Mouse (Mus musculus): ENCODE results near the gene Tarbp2. TPM values are rescaled to one million over a fixed set of nuclear protein-coding genes. Genes with fewer than 3 reads are reported as not detected.
A peak's percentile ranks its signal among the peaks of the same experiment; 100 is the strongest.

Gene Tarbp2
- polyA plus RNA-seq, 1 experiment from 2014 or later, result 82.6 TPM

DNA sequence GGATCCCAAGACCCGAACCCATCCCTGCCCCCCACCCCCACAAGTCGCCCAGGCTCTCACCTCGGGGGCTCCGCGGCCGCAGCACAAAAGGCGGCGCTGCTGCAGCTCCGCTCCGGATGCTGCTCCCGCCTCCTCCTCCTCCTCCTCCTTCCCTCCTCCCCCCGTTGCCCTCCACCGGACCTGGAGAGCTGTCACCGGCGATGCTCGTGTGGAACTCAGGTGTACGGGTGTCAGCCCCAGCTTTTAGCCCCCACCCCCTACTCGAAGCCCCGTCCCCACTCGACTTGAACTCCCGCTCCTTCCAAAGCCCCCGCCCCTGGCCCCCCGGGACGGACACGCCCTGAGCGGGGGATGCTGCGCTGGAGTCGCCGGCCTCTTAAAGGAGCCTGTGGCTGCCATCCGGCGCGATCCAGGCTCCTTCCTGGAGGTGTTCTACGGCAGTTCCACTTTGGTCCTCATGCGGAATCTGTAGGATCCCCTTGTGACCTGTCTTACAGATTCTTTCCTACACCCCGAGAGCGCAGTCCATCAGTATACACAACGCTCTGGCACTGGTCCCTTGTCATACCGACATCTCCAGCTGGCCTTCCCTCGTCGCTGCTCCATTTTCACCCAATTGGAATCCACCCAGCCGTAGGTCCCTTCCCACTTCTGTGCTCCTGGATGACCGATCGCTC is 1.1 kb upstream of the Tarbp2 start, which contains the start of gene Map3k12:
Gene Map3k12 (minus strand): TSS at position 337 of the 677 bp plus-strand sequence.
- peaks cover 12% of the 10 kb centered on the region for H3K36me3 ChIP-seq
- H3K4me1 ChIP-seq (replicated peaks), result peaks cover 66% of the 10 kb centered on the region
- H3K27ac ChIP-seq (replicated peaks), result peak within 1 kb of the TSS; percentile 99
- no peaks in the 10 kb centered on the region for H3K9me3 ChIP-seq
- H3K9ac ChIP-seq, result peak within 1 kb of the TSS; percentile 94
- H3K4me3 ChIP-seq, result peak within 1 kb of the TSS; percentile 71
- no peaks in the 10 kb centered on the region for H3K27me3 ChIP-seq
- 1% methylated on average over 41 of the region's 43 CpGs for WGBS
- ATAC-seq (ENCODE audit: low read depth), result peak; percentile 20
- H3K4me2 ChIP-seq, result peak within 1 kb of the TSS; percentile 69

DNA sequence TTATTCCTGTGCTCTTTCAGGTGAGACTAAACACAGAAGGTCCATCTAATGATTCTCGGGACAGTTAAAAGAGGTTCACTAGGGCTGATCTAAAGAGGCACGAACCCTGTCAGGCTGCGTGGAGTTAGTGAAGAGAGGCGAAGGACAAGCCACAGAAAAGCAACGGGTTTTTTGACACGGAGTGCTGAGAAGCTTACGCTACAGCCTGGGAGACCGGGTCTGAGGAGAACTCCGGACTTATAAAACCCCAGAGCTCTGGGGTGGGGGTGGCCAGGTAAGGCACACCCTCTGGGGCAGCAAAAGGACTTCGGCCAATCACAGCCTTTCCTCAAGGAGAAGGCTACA is 389 bp upstream of the Tarbp2 start:
- Histone ChIP-seq H3K9ac (peak overlapping the region; percentile 94), H3K36me3 (peaks cover 19% of the 10 kb centered on the region), H3K27ac (replicated peaks) (peak overlapping the region; percentile 99), H3K4me2 (peak overlapping the region; percentile 69), H3K4me1 (replicated peaks) (peaks cover 58% of the 10 kb centered on the region), H3K27me3 (no peaks in the 10 kb centered on the region), H3K4me3 (peak overlapping the region; percentile 71), H3K9me3 (no peaks in the 10 kb centered on the region)
- ATAC-seq (ENCODE audit: low read depth), result no peak
- under 1% methylated on average over 10 of the region's 10 CpGs for WGBS

DNA sequence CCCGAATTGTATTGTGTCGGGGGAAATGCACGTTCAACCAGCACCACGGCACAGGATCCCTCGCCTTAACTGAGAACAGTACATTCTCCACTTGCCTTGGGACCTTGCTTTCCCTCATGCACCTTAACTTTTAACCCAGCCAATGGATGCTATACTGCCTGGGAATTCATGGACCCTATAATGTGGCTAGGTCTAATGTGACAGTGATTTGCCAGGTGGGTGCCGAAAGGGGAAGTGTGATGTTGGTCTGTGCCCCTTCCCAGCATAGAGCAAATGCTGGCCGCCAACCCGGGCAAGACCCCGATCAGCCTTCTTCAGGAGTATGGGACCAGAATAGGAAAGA is 838 bp downstream of the Tarbp2 start:
- Histone ChIP-seq H3K9me3 (no peaks in the 10 kb centered on the region), H3K27ac (replicated peaks) (peak overlapping the region; percentile 99), H3K4me3 (peak overlapping the region; percentile 71), H3K27me3 (no peaks in the 10 kb centered on the region), H3K4me2 (peak overlapping the region; percentile 69), H3K36me3 (peaks cover 28% of the 10 kb centered on the region), H3K9ac (peak overlapping the region; percentile 87), H3K4me1 (replicated peaks) (peaks cover 49% of the 10 kb centered on the region)
- no peak; the same call in 1 of the 2 replicates for ATAC-seq (ENCODE audit: low read depth)
- 13% methylated on average over 9 of the region's 9 CpGs for WGBS

DNA sequence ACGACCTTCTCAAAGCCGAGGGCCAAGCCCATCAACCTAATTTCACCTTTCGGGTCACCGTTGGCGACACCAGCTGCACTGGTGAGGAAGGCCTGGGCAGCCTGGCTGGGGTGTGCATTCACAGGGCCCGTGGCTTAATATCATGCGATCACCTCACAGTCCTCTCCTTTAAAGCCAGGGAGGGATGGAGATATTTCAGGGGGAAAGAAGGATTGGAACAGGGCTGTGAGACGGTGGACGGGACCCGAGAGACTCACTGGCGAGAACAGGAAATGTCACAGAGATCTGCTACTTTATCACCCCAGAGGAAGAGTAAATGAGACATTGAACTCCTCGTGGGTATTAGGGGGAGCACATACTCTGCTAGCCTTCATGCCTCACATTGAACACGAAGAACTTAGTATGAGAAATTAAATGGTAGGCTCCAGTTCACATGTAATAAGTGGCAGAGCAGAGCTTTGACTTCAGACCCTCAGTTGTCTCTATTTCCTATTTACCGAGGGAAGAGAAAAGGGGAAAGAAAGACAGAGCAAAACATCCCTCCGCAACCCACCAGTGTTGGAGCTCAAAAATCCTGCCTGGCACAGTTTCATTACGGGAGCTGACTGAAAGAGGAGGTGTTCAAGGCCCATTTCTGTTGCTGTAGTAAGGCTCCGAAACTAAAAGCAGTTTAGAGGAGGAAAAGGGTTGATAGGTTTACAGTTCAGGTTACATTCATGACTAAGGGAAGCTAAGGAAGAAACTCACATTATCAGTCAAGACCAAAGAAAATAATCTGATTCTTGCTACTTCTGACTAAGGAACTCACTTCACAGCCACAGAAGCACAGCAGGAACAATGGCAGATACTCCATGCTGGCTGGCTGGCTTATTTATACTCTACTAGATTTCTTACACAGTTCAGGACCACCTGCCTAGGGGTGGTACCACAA is 1.5 kb downstream of the Tarbp2 start:
- peak overlapping the region; percentile 71 for H3K4me3 ChIP-seq
- 69% methylated on average over 17 of the region's 17 CpGs for WGBS
- H3K4me1 ChIP-seq (replicated peaks), result peaks cover 49% of the 10 kb centered on the region
- no peaks in the 10 kb centered on the region for H3K9me3 ChIP-seq
- peak overlapping the region; percentile 99 for H3K27ac ChIP-seq (replicated peaks)
- H3K36me3 ChIP-seq, result peaks cover 34% of the 10 kb centered on the region
- ATAC-seq (ENCODE audit: low read depth), result no peak
- H3K4me2 ChIP-seq, result peak overlapping the region; percentile 69
- peak overlapping the region; percentile 87 for H3K9ac ChIP-seq
- H3K27me3 ChIP-seq, result no peaks in the 10 kb centered on the region

DNA sequence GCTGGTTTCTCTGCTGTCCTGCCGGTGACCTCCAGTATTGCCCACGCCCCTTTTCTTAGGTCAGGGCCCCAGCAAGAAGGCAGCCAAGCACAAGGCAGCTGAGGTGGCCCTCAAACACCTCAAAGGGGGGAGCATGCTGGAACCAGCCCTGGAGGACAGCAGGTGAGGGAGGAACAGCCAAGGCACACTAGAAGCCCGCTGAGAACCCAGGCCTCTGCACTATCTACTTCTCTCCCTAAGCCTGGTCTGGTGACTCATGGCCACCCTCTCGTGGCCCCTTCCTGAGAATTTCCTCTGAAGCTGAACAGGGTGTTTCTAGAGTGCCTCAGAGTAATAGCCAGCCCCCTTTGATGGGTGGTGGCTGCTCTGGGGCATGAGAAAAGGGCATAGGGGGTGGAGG is 2.4 kb downstream of the Tarbp2 start:
- Histone ChIP-seq H3K4me1 (replicated peaks) (peaks cover 48% of the 10 kb centered on the region), H3K4me2 (no peak overlapping the region)
- WGBS, result 85% methylated on average over 4 of the region's 4 CpGs

DNA sequence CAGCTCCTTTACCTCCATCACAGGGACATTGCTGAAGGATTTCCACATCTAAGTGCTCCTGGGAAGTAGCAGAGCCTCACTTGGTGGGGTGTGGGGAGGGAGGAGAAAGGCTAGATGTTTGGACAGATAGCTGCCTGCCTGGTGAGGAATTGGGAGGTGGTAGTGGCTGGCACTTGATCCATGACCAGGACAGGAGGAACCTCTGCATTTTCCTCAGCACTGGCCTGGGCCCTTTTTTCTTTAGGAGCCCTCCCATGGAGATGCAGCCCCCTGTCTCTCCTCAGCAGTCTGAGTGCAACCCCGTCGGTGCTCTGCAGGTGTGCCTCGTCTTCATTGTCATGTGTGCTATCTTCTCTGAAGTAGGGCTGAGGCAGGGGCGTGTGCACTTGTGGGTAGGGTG is 3.5 kb downstream of the Tarbp2 start:
- peaks cover 39% of the 10 kb centered on the region for H3K4me1 ChIP-seq (replicated peaks)
- H3K9ac ChIP-seq, result no peak overlapping the region
- 81% methylated on average over 4 of the region's 4 CpGs for WGBS
- peaks cover 36% of the 10 kb centered on the region for H3K36me3 ChIP-seq
- H3K4me2 ChIP-seq, result no peak overlapping the region
- H3K4me3 ChIP-seq, result no peak overlapping the region
- no peak for ATAC-seq (ENCODE audit: low read depth)
- H3K9me3 ChIP-seq, result no peaks in the 10 kb centered on the region
- H3K27me3 ChIP-seq, result no peaks in the 10 kb centered on the region
- no peak overlapping the region for H3K27ac ChIP-seq (replicated peaks)

More for the DNA sequence above, 2.4 kb downstream of the Tarbp2 start:
- peak overlapping the region; percentile 22 for H3K9ac ChIP-seq
- H3K9me3 ChIP-seq, result no peaks in the 10 kb centered on the region
- H3K4me3 ChIP-seq, result no peak overlapping the region
- no peak overlapping the region for H3K27ac ChIP-seq (replicated peaks)
- ATAC-seq (ENCODE audit: low read depth), result no peak
- H3K36me3 ChIP-seq, result peaks cover 36% of the 10 kb centered on the region
- no peaks in the 10 kb centered on the region for H3K27me3 ChIP-seq

DNA sequence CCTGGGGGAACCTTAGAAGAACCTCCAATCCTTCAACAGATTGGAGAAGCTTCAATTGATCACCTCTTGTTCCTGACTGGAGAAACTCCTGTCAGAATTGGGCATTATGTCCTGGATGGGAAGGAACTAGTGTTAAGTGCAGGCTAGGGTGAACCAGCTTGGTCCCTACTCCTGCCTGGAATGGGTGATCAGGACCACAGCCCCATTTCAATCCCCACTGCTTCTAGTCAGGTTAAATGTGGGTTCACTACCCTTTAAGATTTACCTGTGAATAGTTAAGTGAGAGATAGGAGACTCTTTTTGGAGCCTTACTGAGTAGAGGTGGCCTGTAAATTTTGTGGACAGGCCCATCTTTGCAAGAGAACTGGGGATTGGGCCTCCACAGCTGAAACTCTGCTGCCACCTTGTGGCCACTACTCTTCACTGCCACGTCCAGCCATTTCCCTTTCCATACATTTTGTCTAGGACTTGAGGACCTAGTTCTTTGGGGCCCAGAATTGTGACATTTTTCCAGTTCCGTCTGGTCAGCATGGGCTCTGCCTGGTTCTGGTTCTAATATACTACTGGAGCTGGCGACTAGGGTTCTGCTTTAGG is 7.0 kb downstream of the Tarbp2 start, which contains the start of gene Npff:
Gene Npff (minus strand): TSS at position 51 of the 594 bp plus-strand sequence.
- H3K4me3 ChIP-seq, result no peak within 1 kb of the TSS
- H3K36me3 ChIP-seq, result peaks cover 63% of the 10 kb centered on the region
- peak within 1 kb of the TSS; percentile 67 for H3K27ac ChIP-seq (replicated peaks)
- H3K9ac ChIP-seq, result peak within 1 kb of the TSS; percentile 35
- H3K9me3 ChIP-seq, result no peaks in the 10 kb centered on the region
- WGBS, result 4% methylated on average over 3 of the region's 3 CpGs
- peak within 1 kb of the TSS; percentile 20 for H3K4me2 ChIP-seq
- no peaks in the 10 kb centered on the region for H3K27me3 ChIP-seq
- peak; percentile 26; the same call in 1 of the 2 replicates for ATAC-seq (ENCODE audit: low read depth)
- peaks cover 27% of the 10 kb centered on the region for H3K4me1 ChIP-seq (replicated peaks)

DNA sequence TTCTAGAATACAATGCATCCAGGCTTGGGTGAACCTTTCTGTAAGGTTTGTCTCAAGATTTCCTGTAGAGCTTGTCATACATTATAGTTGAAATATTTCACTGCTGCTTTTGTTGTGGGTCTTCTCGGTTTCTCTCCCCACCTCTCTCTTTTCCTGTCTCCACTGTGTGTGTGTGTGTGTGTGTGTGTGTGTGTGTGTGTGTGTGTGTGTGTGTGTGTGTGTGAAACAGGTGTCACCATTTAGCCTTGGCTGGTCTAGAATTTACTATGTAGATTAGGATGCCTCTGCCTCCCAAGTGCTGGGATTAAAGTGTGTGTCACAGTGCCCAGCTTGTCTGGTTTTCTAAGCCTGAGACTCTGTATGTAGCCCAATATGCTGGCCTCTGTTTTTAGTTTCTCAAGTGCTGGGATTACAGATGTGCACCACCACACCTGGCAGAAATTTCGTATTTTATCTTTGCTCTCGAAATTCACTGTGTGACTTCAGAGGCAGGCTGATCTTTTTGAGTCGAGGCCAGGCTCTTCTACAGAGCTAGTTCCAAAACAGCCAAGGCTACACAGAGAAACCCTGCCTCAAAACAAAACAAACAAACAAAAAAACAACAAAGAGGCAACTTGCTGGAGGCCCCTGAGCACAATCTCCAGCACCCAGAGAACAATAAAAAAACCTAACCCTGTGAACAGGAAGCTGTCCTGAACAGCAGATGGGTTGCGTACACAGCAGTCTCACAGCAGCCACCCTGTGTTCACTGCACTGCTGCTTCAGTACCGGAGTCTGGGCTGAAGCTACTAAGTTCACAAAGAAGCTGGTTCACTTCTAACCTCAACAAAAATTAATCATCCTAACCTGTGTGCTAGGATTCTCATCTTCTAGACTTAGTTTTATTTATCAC is 8.4 kb downstream of the Tarbp2 start:
- H3K27me3 ChIP-seq, result no peaks in the 10 kb centered on the region
- H3K4me2 ChIP-seq, result no peak overlapping the region
- peaks cover 18% of the 10 kb centered on the region for H3K4me1 ChIP-seq (replicated peaks)
- H3K4me3 ChIP-seq, result no peak overlapping the region
- WGBS, result 87% methylated on average over 6 of the region's 6 CpGs
- no peak for ATAC-seq (ENCODE audit: low read depth)
- no peaks in the 10 kb centered on the region for H3K9me3 ChIP-seq
- H3K36me3 ChIP-seq, result peaks cover 67% of the 10 kb centered on the region
- H3K9ac ChIP-seq, result no peak overlapping the region
- no peak overlapping the region for H3K27ac ChIP-seq (replicated peaks)

DNA sequence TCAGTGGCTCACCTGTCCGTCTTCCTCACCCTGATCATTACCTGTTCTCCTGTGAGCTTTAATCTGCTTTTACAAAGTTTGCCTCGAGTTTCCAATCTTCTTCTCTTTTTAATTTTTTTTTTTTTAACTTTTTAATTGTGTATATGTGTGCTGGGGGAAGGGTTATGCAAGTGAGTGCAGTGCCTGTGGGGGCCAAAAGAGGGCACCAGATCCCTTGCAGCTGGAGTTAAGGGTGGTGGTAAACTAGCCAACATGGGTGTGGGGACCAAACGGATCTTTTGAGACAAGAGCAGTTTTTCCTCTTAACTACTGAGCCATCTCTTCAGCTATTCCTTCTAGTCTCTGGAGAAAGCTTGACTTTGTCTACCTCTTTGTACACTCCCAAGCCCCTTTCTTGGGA is 9.9 kb downstream of the Tarbp2 start:
- H3K27ac ChIP-seq (replicated peaks), result no peak overlapping the region
- no peak overlapping the region for H3K9ac ChIP-seq
- H3K9me3 ChIP-seq, result no peaks in the 10 kb centered on the region
- no peaks in the 10 kb centered on the region for H3K27me3 ChIP-seq
- no peak overlapping the region for H3K4me2 ChIP-seq
- H3K4me3 ChIP-seq, result no peak overlapping the region
- 81% methylated on average over 3 of the region's 3 CpGs for WGBS
- H3K4me1 ChIP-seq (replicated peaks), result peaks cover 18% of the 10 kb centered on the region
- peaks cover 57% of the 10 kb centered on the region for H3K36me3 ChIP-seq
- ATAC-seq (ENCODE audit: low read depth), result no peak

DNA sequence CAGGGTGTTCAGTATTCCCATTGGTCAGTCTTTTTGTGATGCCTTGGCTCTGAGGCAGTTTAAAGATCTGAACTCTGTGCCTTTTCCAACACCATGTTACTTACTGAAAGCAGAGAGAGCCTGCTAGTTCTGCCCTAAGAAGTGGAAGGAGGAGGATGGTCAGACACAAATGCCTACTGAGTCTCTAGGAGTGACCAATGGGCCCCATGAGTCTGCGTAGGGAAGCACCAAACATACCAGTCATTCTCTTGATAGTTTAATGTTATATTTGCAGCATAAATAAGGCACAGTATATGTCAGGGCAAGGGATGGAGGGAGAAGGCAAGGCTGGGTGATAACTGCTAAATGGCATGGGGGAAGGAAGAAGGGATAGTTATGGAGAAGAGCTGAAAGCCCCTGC is 10.4 kb downstream of the Tarbp2 start:
- WGBS, result 97% methylated on average over 1 of the region's 1 CpGs
- Histone ChIP-seq H3K4me3 (no peak overlapping the region), H3K4me2 (no peak overlapping the region), H3K4me1 (replicated peaks) (peaks cover 18% of the 10 kb centered on the region), H3K9ac (no peak overlapping the region), H3K9me3 (no peaks in the 10 kb centered on the region), H3K27ac (replicated peaks) (no peak overlapping the region), H3K36me3 (peaks cover 60% of the 10 kb centered on the region), H3K27me3 (no peaks in the 10 kb centered on the region)
- ATAC-seq (ENCODE audit: low read depth), result no peak

DNA sequence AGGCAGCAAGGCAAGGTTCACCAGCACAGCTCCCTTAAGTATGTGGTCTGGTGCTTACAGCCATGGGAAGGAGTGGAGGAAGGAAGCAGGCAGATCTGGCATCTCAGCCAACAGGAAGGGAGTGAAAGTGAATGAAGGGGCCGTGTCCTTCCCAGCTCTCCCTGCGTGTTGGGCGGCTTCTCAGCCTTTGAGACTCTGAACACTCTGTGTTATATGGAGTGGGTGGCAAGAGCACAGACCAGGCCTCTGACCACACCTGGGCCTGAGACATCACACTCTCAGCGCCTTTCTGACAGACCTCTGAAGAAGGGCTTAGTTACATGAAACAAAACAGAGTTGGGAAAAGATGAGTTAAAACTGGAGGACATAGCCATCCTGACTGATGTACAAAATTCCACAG is 12.6 kb downstream of the Tarbp2 start:
- Histone ChIP-seq H3K9ac (no peak overlapping the region), H3K27me3 (no peaks in the 10 kb centered on the region), H3K4me1 (replicated peaks) (no peaks in the 10 kb centered on the region; the same call in 1 of the 2 replicates), H3K4me3 (no peak overlapping the region), H3K9me3 (no peaks in the 10 kb centered on the region), H3K27ac (replicated peaks) (no peak overlapping the region), H3K4me2 (no peak overlapping the region), H3K36me3 (peaks cover 60% of the 10 kb centered on the region)
- no peak for ATAC-seq (ENCODE audit: low read depth)
- WGBS, result 83% methylated on average over 4 of the region's 4 CpGs
